Mouse (Mus musculus) fat pad, adult 2 months (tissue): Measurements from ENCODE around the gene Fam120a.
A peak's percentile ranks its signal among the peaks of the same experiment; 100 is the strongest.

ENCODE experiments used
- DNase-seq: peaks from one replicate; pipeline ENCODE4 v3.0.0-alpha.2; 2011; ENCODE audit warnings: low read depth, low spot score; ENCODE audit errors: extremely low read depth

Gene Fam120a

GRCm38 (mm10) chr13:48919756-48920415 lies 47.9 kb downstream of the Fam120a start:
- no peak for DNase-seq

- no peak for DNase-seq
Observed at GRCm38 (mm10) chr13:48917113-48917599, 50.7 kb downstream of the Fam120a start.

GRCm38 (mm10) chr13:48913680-48914079 lies 54.1 kb downstream of the Fam120a start:
- peak; percentile 28 for DNase-seq

GRCm38 (mm10) chr13:48913141-48913540 lies 54.7 kb downstream of the Fam120a start:
- no peak for DNase-seq

- DNase-seq, result no peak
Observed at GRCm38 (mm10) chr13:48911426-48911825, 56.4 kb downstream of the Fam120a start.

DNA sequence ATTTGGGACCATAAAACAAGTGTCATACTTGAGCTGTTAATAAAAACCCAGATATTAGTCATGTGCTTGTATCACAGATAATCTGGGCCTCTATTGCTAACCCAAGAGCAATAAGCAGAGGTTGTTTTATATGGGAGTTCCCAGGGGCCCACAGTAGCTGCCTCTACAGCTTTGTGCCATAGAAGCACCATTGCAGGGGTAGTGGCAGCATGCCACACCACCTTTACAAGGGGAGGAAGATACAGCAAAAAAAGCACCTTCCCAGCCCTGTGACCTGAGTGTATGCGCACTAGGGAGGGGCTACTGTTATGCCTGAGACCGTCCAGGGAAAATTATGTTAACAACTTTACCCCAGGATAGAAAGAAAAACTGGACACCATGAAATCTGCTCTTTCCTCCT lies 62.4 kb downstream of the Fam120a start:
- DNase-seq, result no peak

GRCm38 (mm10) chr13:48895376-48895775 lies 72.4 kb downstream of the Fam120a start:
- no peak for DNase-seq

GRCm38 (mm10) chr13:48890260-48890960 lies 77.4 kb downstream of the Fam120a start:
- DNase-seq, result no peak

- no peak for DNase-seq
Observed at GRCm38 (mm10) chr13:48878534-48878933, 89.3 kb downstream of the Fam120a start.

DNA sequence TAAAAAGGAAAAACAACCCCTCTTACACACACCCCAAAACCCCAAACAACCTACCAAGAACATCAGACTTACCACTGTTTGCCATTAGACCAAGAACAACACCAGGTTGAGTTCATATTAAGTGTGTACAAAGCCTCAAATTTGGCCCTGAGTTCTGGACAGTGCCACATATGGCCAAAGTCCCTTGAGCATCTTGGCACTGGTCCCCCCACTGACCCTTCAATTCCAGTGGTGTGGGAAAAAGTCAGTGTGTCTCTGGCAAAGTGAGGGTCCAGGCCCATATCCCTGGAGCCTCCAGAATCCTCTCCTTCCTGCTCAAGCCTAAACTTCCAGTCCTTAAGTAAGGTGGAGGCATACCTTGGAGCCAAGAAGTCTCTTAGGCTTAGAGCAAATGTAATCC lies 90.0 kb downstream of the Fam120a start:
- DNase-seq, result no peak

DNA sequence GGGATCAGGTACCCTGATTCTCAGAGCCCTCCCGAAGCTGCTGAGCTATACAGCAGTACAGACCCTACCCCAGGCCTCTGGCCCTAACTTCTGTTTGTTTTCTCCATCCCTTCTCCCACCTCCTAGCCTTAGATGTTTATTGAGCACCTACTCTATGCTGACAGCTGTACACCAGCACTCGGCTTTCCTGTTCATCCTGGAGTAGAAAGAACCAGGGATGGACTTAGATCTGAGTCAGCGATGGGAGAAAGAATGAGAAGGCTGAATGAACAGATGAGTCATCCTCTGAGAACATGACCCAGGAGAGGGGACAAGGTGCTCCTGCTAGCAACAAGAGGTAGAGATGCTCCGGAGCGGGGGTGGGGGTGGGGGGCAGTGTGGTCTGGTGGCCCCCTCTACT lies 95.1 kb downstream of the Fam120a start:
- DNase-seq, result no peak

DNA sequence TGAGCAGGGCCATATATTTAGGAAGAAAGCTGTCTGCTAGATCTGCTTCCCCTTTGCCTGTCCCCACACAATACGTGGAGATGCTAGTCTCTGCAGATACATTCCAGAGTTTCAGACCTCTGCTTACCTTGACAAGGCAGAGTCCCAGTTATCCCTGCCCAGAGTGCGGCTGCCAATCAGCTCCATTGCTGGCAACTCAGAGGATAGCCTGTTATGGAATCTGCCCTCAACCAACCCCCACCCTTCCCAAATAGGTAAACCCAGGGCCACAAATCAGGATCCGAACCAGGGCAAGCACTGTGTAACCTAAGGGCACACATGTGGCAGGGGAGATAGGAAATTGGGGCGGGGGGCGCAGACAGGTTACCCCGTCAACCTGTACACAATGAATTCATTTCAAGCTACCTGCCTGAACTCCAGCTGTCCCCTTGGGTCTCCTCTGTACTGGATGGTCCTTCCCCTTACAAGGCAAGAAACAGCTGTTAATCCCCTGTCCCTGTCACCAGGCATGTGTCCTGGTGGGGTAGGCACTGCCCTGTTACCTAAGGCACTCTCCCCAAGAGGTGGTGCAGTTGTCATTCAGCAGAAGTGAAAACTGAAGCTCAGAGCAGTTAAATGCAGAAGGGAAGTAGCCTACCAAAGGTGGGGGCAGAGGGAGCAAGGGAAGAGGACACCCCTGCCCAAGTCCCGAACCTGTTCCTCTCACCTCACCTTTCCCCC lies 95.8 kb downstream of the Fam120a start:
- DNase-seq, result no peak

DNA sequence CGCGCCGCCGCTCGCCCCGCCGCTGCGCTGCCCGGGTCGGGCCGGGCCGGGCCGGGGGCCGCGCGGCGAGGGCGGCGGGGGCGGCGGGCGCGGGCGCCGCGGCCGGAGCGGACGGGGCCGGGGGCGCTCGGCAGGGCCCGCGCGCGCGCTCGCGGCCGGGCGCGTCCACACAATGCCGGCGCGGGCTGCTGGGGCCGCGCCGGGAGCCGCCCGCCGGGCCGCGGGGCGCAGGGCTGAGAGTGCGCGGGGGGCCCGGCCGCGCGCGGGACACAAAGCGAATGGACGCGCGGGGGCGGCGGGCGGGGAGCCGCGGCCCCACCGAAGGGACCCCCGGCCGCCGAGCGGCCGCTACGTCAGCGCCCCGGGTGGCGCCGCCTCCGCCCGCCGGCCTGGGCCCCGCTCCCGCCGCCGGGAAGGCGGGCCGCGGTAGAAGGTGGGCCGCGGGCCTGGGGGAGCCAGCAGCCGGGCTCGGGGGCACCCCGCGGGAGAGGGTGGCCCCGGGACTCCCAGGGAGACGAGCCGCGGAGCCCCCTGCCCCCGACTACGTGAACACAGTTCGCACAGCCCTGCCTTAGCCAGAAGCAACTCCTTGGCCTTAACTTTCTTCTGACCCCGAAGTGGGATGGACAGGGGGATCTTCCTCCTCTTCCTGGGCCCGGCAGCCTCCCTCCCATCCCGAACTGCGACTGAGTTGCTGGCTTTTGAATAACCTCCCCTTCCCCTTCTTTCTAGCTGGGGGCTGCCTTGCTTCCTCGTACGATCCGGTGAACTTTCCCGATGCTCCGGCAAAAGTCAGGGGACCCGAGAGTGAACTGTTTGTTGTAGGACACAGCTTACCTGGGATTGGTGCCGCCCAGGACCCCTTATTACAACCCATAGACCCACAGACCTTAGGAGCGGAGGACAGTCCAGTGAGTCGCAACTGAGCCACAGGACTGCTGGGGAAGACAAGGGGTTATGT lies 96.8 kb downstream of the Fam120a start, which contains the start of gene Phf2:
Phf2 (minus strand) TSS at position 349 of the 961 bp plus-strand sequence.
- no peak for DNase-seq

DNA sequence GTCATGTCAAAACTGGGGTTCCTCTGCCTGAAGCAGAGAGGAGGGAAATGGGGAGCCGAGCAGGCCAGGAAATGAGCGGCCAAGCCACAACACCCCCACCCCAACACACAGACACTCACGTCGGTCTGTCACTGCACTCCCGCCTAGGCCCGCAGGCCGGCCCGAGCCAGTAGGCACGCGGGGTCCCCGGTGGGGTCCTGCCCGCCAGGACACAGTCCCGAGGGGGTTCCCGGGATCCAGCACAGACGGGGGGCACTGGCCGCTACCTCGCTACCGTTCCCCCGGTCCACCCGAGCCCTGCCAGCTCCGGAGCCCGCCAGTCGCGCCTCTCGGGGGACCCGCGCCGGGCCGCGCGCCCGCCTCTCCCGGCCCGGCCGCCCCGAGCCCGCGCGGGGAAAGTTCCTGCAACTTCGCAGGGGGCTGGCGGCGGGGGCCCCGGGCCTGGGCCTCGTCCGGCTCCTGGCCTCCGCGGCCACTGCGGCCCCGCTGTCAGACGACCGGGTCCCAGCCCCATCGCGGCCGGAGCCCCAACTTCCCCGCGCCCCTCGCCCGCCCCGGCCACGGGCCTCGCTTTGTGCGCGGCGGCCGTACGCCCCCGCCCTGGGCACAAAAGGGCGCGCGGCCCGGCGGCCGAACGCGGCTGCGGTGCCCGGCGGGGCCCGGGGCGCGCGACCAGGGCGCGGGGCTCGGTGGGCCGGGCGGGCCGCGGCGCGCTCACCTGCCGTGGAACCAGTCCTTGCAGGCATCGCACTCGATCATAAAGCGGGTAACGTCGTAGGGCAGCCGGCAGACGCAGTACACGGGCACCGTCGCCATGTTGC lies 97.7 kb downstream of the Fam120a start:
- DNase-seq, result no peak

- no peak for DNase-seq
Observed at GRCm38 (mm10) chr13:48869600-48869949, 98.2 kb downstream of the Fam120a start.

DNA sequence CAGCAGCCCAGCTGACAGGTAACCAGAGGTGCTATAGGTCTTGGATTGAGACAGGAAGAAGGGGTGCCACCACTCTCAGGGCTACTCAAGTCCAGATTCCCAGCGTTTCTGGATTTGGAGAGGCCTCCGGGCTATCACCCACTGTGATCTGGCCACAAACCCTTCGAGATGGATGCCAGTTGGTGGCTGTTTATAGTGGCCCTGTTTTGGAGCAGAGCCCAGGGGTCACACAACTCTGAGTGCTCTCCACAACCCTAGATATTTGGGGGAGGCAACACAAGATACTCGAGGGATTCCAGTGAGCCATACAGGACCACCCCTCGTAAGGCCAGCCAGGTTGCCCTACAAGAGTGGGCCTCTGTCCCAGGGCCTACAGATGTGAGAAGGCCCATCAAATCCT lies 98.7 kb downstream of the Fam120a start:
- no peak for DNase-seq

GRCm38 (mm10) chr13:48864673-48865356 lies 103.0 kb downstream of the Fam120a start:
- no peak for DNase-seq

DNA sequence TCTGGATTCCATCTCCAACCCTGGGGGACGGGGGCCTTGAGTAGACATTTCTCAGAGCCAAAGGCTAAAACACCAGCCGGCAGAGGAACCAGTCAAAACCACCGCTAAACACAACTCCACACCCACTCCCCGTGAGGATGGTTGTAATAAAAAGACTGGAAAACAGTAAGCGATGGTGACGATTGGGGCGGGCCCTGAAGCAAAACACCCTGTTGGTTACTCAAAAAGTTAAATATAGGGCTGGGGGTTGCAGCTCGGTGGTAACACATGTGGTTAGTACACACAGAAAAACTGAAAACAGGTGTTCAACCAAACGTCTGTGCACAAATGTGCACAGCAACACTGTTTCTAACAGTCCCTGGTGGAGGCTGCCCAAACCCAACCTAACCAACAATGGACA lies 104.3 kb downstream of the Fam120a start:
- DNase-seq, result no peak

- no peak for DNase-seq
Observed at GRCm38 (mm10) chr13:48861913-48862312, 105.9 kb downstream of the Fam120a start.
